Mouse (Mus musculus) heart, embryonic 15.5 days (tissue): ENCODE data around the gene Tmem209. TPM values are rescaled to one million over a fixed set of nuclear protein-coding genes. Genes with fewer than 3 reads are reported as not detected.
A peak's percentile ranks its signal among the peaks of the same experiment; 100 is the strongest.

Experiments used
- ATAC-seq: fragments of 200-750 bp; cut with Nextera tagmentation; replicated peaks from 2 replicates; pipeline ENCODE4 v1.8.0; 2017; ENCODE audit warnings: low read depth, moderate TSS enrichment; ENCODE audit not compliant: insufficient number of reproducible peaks, insufficient read depth, low FRiP score
- H3K27ac ChIP-seq: fragments of 300-500 bp; sonication (generic); 2 replicates; pipeline ENCODE4 v1.5.1; 2015; ENCODE audit warnings: mild to moderate bottlenecking, inconsistent platforms
- H3K27me3 ChIP-seq: fragments of 300-500 bp; sonication (generic); 2 replicates; pipeline ENCODE4 v1.6.1; 2015; ENCODE audit warnings: inconsistent platforms
- H3K36me3 ChIP-seq: fragments of 300-500 bp; sonication (generic); 2 replicates; pipeline ENCODE4 v1.6.1; 2015; ENCODE audit warnings: mild to moderate bottlenecking, inconsistent platforms
- H3K4me1 ChIP-seq: fragments of 300-500 bp; sonication (generic); replicated peaks from 2 replicates; pipeline ENCODE4 v1.6.1; 2015; ENCODE audit warnings: inconsistent platforms
- H3K4me2 ChIP-seq: fragments of 300-500 bp; sonication (generic); 2 replicates; pipeline ENCODE4 v1.6.1; 2015; ENCODE audit warnings: inconsistent platforms, mild to moderate bottlenecking, moderate library complexity
- H3K4me3 ChIP-seq: fragments of 300-500 bp; sonication (generic); 2 replicates; pipeline ENCODE4 v1.5.1; 2015; ENCODE audit warnings: mild to moderate bottlenecking, inconsistent platforms
- H3K9ac ChIP-seq: fragments of 300-500 bp; sonication (generic); 2 replicates; pipeline ENCODE4 v1.6.1; 2015; ENCODE audit warnings: mild to moderate bottlenecking, inconsistent platforms
- H3K9me3 ChIP-seq: fragments of 300-500 bp; sonication (generic); replicated peaks from 2 replicates; pipeline ENCODE4 v1.6.1; 2016; ENCODE audit warnings: inconsistent platforms
- WGBS: fragments of 180-500 bp; shearing (Covaris S2); methylation state at CpG from one replicate; pipeline ENCODE4 v1.1.7; 2015; ENCODE audit warnings: mixed read lengths; 5-methylcytosine and 5-hydroxymethylcytosine counted together
- polyA plus RNA-seq: library from polyadenylated mRNA; unstranded; fragments of >200 nt; fragmentation: Nextera tagmentation; extraction: Ambion mirVana; gene quantifications from 2 replicates; pipeline ENCODE4 v1.2.1, GENCODE M21; 2015

The Tmem209 gene
- polyA plus RNA-seq, 1 experiment from 2014 or later, result 19.8 TPM

GRCm38 (mm10) chr6:30477784-30478183, 31.8 kb downstream of the Tmem209 start:
- Histone ChIP-seq H3K4me2 (no peak overlapping the region), H3K4me3 (no peak overlapping the region), H3K27ac (no peak overlapping the region), H3K9me3 (no peaks in the 10 kb centered on the region), H3K36me3 (peaks cover 41% of the 10 kb centered on the region), H3K27me3 (no peaks in the 10 kb centered on the region), H3K4me1 (no peaks in the 10 kb centered on the region), H3K9ac (no peak overlapping the region)
- 86% methylated on average over 6 of the region's 6 CpGs for WGBS
- no peak for ATAC-seq

- Histone ChIP-seq H3K9ac (no peak overlapping the region), H3K27me3 (no peaks in the 10 kb centered on the region), H3K9me3 (no peaks in the 10 kb centered on the region), H3K4me3 (no peak overlapping the region), H3K27ac (no peak overlapping the region), H3K36me3 (peaks cover 36% of the 10 kb centered on the region), H3K4me2 (no peak overlapping the region), H3K4me1 (no peaks in the 10 kb centered on the region)
- no peak for ATAC-seq
- 79% methylated on average over 8 of the region's 8 CpGs for WGBS
Measured at GRCm38 (mm10) chr6:30477210-30477714, 32.3 kb downstream of the Tmem209 start.

DNA sequence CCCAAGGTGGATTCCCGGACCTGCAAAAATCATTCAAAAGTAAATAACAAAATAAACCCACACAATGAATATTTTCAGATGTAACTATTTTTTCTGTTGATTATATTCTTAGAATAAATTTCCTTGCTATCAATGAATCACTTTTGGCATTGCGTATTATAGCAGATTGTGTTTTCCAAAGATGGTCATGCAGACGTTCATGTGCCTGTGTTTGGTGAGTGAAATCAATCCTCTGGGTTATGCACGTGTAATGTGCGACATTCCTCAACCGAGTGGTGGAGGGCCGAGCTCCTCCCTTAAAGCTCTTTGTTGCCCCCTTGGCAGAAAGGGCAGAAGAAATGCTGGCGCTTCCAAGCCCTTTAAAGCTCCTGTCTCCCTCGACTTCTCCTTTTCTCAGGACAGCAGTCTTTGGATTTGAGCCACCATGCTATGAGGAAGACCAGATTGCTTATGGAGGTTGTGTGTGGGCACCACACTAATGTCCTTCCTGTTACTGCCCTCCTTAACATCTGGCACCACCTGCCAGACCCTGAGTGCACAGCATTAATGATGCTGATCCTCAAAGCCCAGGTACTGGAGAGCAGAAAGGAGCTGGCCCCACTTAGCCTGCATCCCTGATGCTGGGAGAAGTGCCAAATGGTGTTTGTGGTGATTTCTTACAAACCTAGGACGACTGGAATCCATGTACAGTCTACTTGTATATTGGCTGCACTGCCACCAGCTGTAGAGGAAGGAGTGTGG, 33.4 kb downstream of the Tmem209 start:
- ATAC-seq, result no peak
- 0 out of 2 replicates have a peak overlapping the region, but pooled peaks have one; percentile 31 for H3K27ac ChIP-seq
- no peak overlapping the region for H3K9ac ChIP-seq
- H3K9me3 ChIP-seq, result no peaks in the 10 kb centered on the region
- no peaks in the 10 kb centered on the region for H3K4me1 ChIP-seq
- no peaks in the 10 kb centered on the region for H3K27me3 ChIP-seq
- 50% methylated on average over 10 of the region's 10 CpGs for WGBS
- peaks cover 28% of the 10 kb centered on the region for H3K36me3 ChIP-seq
- no peak overlapping the region for H3K4me3 ChIP-seq
- no peak overlapping the region for H3K4me2 ChIP-seq

GRCm38 (mm10) chr6:30471706-30472105, 37.9 kb downstream of the Tmem209 start:
- no peak for ATAC-seq
- WGBS, result 69% methylated on average over 3 of the region's 3 CpGs
- H3K9me3 ChIP-seq, result no peaks in the 10 kb centered on the region
- H3K4me2 ChIP-seq, result no peak overlapping the region
- H3K4me1 ChIP-seq, result peaks cover 5% of the 10 kb centered on the region; the same call in 1 of the 2 replicates
- no peak overlapping the region for H3K9ac ChIP-seq
- H3K36me3 ChIP-seq, result no peaks in the 10 kb centered on the region
- H3K4me3 ChIP-seq, result no peak overlapping the region
- H3K27me3 ChIP-seq, result no peaks in the 10 kb centered on the region
- no peak overlapping the region for H3K27ac ChIP-seq

GRCm38 (mm10) chr6:30469370-30469769, 40.2 kb downstream of the Tmem209 start:
- WGBS, result 83% methylated on average over 12 of the region's 12 CpGs
- Histone ChIP-seq H3K4me3 (no peak overlapping the region), H3K27ac (no peak overlapping the region), H3K9me3 (no peaks in the 10 kb centered on the region), H3K9ac (no peak overlapping the region), H3K4me1 (peaks cover 5% of the 10 kb centered on the region; the same call in 1 of the 2 replicates), H3K4me2 (no peak overlapping the region), H3K27me3 (no peaks in the 10 kb centered on the region), H3K36me3 (no peaks in the 10 kb centered on the region)
- ATAC-seq, result no peak

- 50% methylated on average over 12 of the region's 12 CpGs for WGBS
- Histone ChIP-seq H3K9ac (no peak overlapping the region), H3K4me3 (no peak overlapping the region), H3K27me3 (no peaks in the 10 kb centered on the region), H3K4me2 (peak overlapping the region; percentile 12), H3K36me3 (no peaks in the 10 kb centered on the region), H3K9me3 (no peaks in the 10 kb centered on the region), H3K27ac (no peak overlapping the region), H3K4me1 (peaks cover 5% of the 10 kb centered on the region; the same call in 1 of the 2 replicates)
- ATAC-seq, result no peak; the same call in 1 of the 2 replicates
Measured at GRCm38 (mm10) chr6:30468684-30469083, 40.9 kb downstream of the Tmem209 start.

DNA sequence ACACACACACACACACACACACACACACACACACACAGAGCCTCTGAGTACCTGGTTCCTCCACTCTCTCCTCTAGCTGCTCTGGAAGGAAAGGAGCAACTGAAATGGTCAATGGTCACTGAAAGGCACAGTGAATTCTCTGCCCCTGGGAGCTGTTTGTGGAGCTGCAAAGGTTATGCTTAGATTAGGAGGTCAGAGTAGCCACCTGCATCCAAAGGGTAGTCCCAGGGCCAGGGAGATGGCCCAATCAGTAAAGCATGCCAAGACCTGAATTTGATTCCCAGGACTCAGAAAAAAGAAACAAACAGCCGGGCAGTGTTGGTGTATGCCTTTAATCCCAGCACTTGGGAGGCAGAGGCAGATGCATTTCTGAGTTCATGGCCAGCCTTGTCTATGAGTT, 41.5 kb downstream of the Tmem209 start:
- Histone ChIP-seq H3K27ac (no peak overlapping the region), H3K4me3 (no peak overlapping the region), H3K36me3 (no peaks in the 10 kb centered on the region), H3K9ac (no peak overlapping the region), H3K9me3 (no peaks in the 10 kb centered on the region), H3K4me1 (peaks cover 8% of the 10 kb centered on the region; the same call in 1 of the 2 replicates), H3K4me2 (no peak overlapping the region), H3K27me3 (no peaks in the 10 kb centered on the region)
- WGBS, result 81% methylated on average over 1 of the region's 1 CpGs
- ATAC-seq, result no peak

DNA sequence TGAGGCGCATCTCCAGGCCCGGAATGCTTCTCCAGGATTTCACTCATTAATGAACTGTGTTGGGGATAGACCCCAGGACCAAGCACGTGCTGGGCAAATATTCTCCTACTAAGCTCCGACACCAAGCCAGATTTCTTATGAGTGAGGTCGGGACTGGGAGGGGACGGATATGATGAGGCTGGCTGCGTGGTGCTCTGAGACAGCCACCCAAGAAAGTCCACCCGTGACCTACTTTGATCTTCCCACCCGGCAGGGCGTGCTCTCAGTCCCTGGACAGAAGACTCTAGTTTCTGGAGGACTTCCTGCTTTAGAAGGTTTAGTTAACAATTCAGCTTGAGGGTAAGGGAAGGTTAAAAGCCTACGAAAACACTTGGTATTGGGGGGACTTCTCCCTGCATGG, 44.0 kb downstream of the Tmem209 start:
- peaks cover 27% of the 10 kb centered on the region for H3K4me1 ChIP-seq

DNA sequence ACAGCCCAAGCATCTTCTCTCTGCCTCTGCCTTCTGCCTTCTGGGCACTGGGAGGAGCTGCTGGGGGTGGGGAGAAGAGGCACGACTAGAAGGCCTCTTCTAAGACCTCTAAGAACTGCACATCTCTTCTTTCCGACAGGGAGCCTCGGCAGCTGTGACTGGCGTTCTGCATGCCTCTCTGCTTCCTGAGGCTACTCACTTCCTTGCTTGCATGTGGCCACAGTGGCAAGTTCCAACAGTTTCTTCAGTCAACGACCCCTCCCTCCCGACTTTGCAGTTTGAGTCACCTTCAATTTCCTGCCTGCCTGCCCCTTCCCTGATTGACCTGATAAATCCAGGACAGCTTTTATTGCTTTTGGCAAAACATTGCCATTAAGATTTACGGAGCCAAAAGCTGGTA, 46.8 kb downstream of the Tmem209 start:
- whole genome bisulfite sequencing, result 30% methylated on average over 7 of the region's 7 CpGs
- no peaks in the 10 kb centered on the region for H3K27me3 ChIP-seq
- H3K4me1 ChIP-seq, result peaks cover 39% of the 10 kb centered on the region

More for the DNA sequence above, 44.0 kb downstream of the Tmem209 start:
- no peak for ATAC-seq
- Histone ChIP-seq H3K27ac (no peak overlapping the region), H3K36me3 (no peaks in the 10 kb centered on the region), H3K4me2 (no peak overlapping the region), H3K9ac (no peak overlapping the region), H3K27me3 (no peaks in the 10 kb centered on the region), H3K4me3 (no peak overlapping the region), H3K9me3 (no peaks in the 10 kb centered on the region)
- WGBS, result 82% methylated on average over 11 of the region's 11 CpGs

DNA sequence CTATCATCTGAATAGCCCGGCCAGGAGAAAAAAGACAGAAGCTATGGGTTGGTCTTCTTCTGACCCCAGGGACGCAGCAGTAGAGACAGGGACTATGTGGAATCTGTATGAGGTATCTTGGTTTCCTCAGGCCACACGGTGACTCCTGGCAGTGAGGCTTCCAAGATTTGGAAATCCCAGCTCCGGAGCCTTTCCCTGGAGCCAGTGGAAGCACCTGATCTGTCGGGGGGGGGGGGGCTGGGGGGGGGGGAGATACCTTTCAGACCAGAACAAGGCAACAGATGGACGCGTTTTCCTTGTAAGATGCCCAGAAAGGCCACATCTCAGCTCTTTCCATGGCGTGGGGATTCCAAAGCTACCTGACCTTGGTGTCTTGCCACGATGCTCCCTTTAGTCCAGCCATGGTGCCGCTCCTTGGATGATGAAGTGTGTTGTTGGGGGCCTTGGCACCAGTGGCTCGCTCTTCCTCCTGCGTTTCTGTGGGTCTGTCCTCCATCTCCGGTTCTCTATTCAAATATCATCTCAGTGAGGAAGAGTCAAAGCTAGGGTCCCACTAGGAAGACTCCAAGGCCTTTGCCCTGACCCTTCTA, 47.7 kb downstream of the Tmem209 start:
- 0 out of 2 replicates have a peak overlapping the region, but pooled peaks have one; percentile 81 for H3K27ac ChIP-seq

More for the DNA sequence above, 46.8 kb downstream of the Tmem209 start:
- H3K9ac ChIP-seq, result no peak overlapping the region
- H3K36me3 ChIP-seq, result no peaks in the 10 kb centered on the region
- no peaks in the 10 kb centered on the region for H3K9me3 ChIP-seq
- no peak for ATAC-seq
- H3K4me2 ChIP-seq, result no peak overlapping the region
- H3K27ac ChIP-seq, result no peak overlapping the region
- no peak overlapping the region for H3K4me3 ChIP-seq

DNA sequence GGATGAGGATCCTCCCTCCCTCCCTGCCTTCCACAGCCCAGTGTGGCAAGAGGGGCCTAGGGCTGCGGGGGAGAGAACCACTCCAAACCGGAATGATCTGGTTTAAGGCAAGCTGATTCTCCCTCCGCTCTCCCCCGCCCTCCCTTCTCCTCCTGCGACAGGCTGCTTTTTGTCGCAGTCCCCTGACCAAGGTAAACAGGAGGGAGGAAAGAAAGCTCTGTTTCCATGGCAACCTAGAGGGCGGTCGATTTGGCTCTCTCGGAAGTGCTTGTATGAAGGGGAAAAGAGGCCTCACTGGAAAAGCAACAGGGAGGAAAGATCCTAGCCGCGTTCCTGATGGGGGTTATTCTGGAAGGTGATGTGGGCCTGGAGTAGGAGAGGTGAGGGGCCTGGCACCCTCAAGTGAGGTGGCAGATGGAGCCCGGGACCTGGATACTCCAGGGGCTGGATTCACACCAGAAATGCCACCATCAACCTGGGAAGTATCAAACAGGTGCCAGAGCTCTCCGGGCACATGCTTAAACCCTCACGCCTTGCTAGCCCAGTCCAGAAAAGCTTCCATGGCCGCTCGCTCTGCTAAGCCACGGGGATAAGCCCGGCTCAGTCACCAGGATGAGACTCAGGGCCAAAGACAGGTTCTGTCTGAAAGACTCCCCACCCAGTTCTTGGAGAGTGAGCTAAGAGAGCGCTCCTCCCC, 48.7 kb downstream of the Tmem209 start:
- ATAC-seq, result peak; percentile 82
- 34% methylated on average over 19 of the region's 19 CpGs for WGBS

More for the DNA sequence above, 47.7 kb downstream of the Tmem209 start:
- Histone ChIP-seq H3K4me3 (no peak overlapping the region), H3K4me1 (peaks cover 44% of the 10 kb centered on the region), H3K9me3 (no peaks in the 10 kb centered on the region), H3K36me3 (no peaks in the 10 kb centered on the region), H3K4me2 (no peak overlapping the region), H3K9ac (no peak overlapping the region), H3K27me3 (no peaks in the 10 kb centered on the region)
- no peak for ATAC-seq
- WGBS, result 80% methylated on average over 13 of the region's 13 CpGs

More for the DNA sequence above, 48.7 kb downstream of the Tmem209 start:
- Histone ChIP-seq H3K27me3 (no peaks in the 10 kb centered on the region), H3K4me2 (peak overlapping the region; percentile 82; the same call in 1 of the 2 replicates), H3K9ac (no peak overlapping the region), H3K4me3 (no peak overlapping the region), H3K36me3 (no peaks in the 10 kb centered on the region), H3K27ac (peak overlapping the region; percentile 81), H3K4me1 (peaks cover 44% of the 10 kb centered on the region), H3K9me3 (no peaks in the 10 kb centered on the region)
